Mouse (Mus musculus) heart, embryonic 14.5 days (tissue): ENCODE results near the gene Pth2r. TPM values are rescaled to one million over a fixed set of nuclear protein-coding genes. Genes with fewer than 3 reads are reported as not detected.

Source experiments
- polyA plus RNA-seq: library from polyadenylated mRNA; unstranded; fragments of >200 nt; fragmentation: Nextera tagmentation; extraction: Ambion mirVana; gene quantifications from 2 replicates; pipeline ENCODE4 v1.2.1, GENCODE M21; 2014

The Pth2r gene
- polyA plus RNA-seq, 1 experiment from 2014 or later = not detected

Other genes with a start within 250 kb of the Pth2r start
- 0.32 and 0.46 TPM in 2 replicates for gene Akr1cl, start 249.3 kb upstream of the Pth2r start, polyA plus RNA-seq
- not detected in 2 replicates for gene Cryge, start 230.9 kb upstream of the Pth2r start, polyA plus RNA-seq
- gene Crygd, start 218.6 kb upstream of the Pth2r start, polyA plus RNA-seq = not detected in 2 replicates
- gene Crygc, start 208.4 kb upstream of the Pth2r start, polyA plus RNA-seq = not detected in 2 replicates
- 0.57 and 1.3 TPM in 2 replicates for gene Crygb, start 199.8 kb upstream of the Pth2r start, polyA plus RNA-seq
- gene Cryga, start 178.7 kb upstream of the Pth2r start, polyA plus RNA-seq = not detected in 2 replicates
- gene Gm28845, start 162.5 kb upstream of the Pth2r start, polyA plus RNA-seq = not detected in 2 replicates
- gene D630023F18Rik, start 158.8 kb upstream of the Pth2r start, polyA plus RNA-seq = 0.23 and 0.43 TPM in 2 replicates
- 68.4 and 74.3 TPM in 2 replicates for gene Idh1, start 95.6 kb upstream of the Pth2r start, polyA plus RNA-seq
- gene Pikfyve, start 95.4 kb upstream of the Pth2r start, polyA plus RNA-seq = 9.5 TPM in 2 replicates